Mouse (Mus musculus): Measurements from ENCODE around the gene Cd1d1. TPM values are rescaled to one million over a fixed set of nuclear protein-coding genes. Genes with fewer than 3 reads are reported as not detected.

The Cd1d1 gene
- polyA plus RNA-seq, 1 experiment = 7.8 TPM

- H3K27ac ChIP-seq (ENCODE audit: insufficient read depth, low read depth, low read length) = no peak overlapping the region
- no peak for TF ChIP-seq POLR2A (IDR thresholded peaks at IDR 0.05; ENCODE audit: borderline replicate concordance, low read depth, low read length)
- TF ChIP-seq CTCF (IDR thresholded peaks at IDR 0.05; ENCODE audit: low read depth, low read length) = no peak
Measured at GRCm38 (mm10) chr3:86962665-86963435, 36.4 kb downstream of the Cd1d1 start.

GRCm38 (mm10) chr3:86961395-86961669 is 37.9 kb downstream of the Cd1d1 start:
- H3K27ac ChIP-seq (ENCODE audit: insufficient read depth, low read depth, low read length) = no peak overlapping the region
- no peak for TF ChIP-seq POLR2A (IDR thresholded peaks at IDR 0.05; ENCODE audit: borderline replicate concordance, low read depth, low read length)
- TF ChIP-seq CTCF (IDR thresholded peaks at IDR 0.05; ENCODE audit: low read depth, low read length) = no peak
- no peak overlapping the region for H3K4me3 ChIP-seq (ENCODE audit: insufficient read depth, low read length)
- H3K4me1 ChIP-seq (ENCODE audit: control insufficient read depth, insufficient read depth, low read length) = no peaks in the 10 kb centered on the region

More at GRCm38 (mm10) chr3:86962665-86963435, 36.4 kb downstream of the Cd1d1 start:
- H3K4me3 ChIP-seq (ENCODE audit: insufficient read depth, low read length) = no peak overlapping the region
- no peaks in the 10 kb centered on the region for H3K4me1 ChIP-seq (ENCODE audit: control insufficient read depth, insufficient read depth, low read length)

GRCm38 (mm10) chr3:86960656-86961394 is 38.4 kb downstream of the Cd1d1 start:
- no peak for TF ChIP-seq POLR2A (IDR thresholded peaks at IDR 0.05; ENCODE audit: borderline replicate concordance, low read depth, low read length)
- Histone ChIP-seq H3K27ac (ENCODE audit: insufficient read depth, low read depth, low read length) (no peak overlapping the region), H3K4me3 (ENCODE audit: insufficient read depth, low read length) (no peak overlapping the region), H3K4me1 (ENCODE audit: control insufficient read depth, insufficient read depth, low read length) (no peaks in the 10 kb centered on the region)

- H3K27ac ChIP-seq (ENCODE audit: insufficient read depth, low read depth, low read length) = no peak overlapping the region
- TF ChIP-seq CTCF (IDR thresholded peaks at IDR 0.05; ENCODE audit: low read depth, low read length) = no peak
- no peak for TF ChIP-seq POLR2A (IDR thresholded peaks at IDR 0.05; ENCODE audit: borderline replicate concordance, low read depth, low read length)
- H3K4me3 ChIP-seq (ENCODE audit: insufficient read depth, low read length) = no peak overlapping the region
- H3K4me1 ChIP-seq (ENCODE audit: control insufficient read depth, insufficient read depth, low read length) = no peaks in the 10 kb centered on the region
Measured at GRCm38 (mm10) chr3:86959088-86959487, 40.2 kb downstream of the Cd1d1 start.

GRCm38 (mm10) chr3:86955376-86955775 is 43.9 kb downstream of the Cd1d1 start:
- Histone ChIP-seq H3K4me3 (ENCODE audit: insufficient read depth, low read length) (no peak overlapping the region), H3K27ac (ENCODE audit: insufficient read depth, low read depth, low read length) (no peak overlapping the region), H3K4me1 (ENCODE audit: control insufficient read depth, insufficient read depth, low read length) (no peaks in the 10 kb centered on the region)
- TF ChIP-seq CTCF (IDR thresholded peaks at IDR 0.05; ENCODE audit: low read depth, low read length) (no peak), POLR2A (IDR thresholded peaks at IDR 0.05; ENCODE audit: borderline replicate concordance, low read depth, low read length) (no peak)

GRCm38 (mm10) chr3:86954521-86954920 is 44.7 kb downstream of the Cd1d1 start:
- no peak for TF ChIP-seq POLR2A (IDR thresholded peaks at IDR 0.05; ENCODE audit: borderline replicate concordance, low read depth, low read length)
- no peak for TF ChIP-seq CTCF (IDR thresholded peaks at IDR 0.05; ENCODE audit: low read depth, low read length)
- H3K4me3 ChIP-seq (ENCODE audit: insufficient read depth, low read length) = no peak overlapping the region

GRCm38 (mm10) chr3:86953819-86954218 is 45.4 kb downstream of the Cd1d1 start:
- no peak overlapping the region for H3K4me3 ChIP-seq (ENCODE audit: insufficient read depth, low read length)
- H3K27ac ChIP-seq (ENCODE audit: insufficient read depth, low read depth, low read length) = no peak overlapping the region
- TF ChIP-seq POLR2A (IDR thresholded peaks at IDR 0.05; ENCODE audit: borderline replicate concordance, low read depth, low read length) = no peak
- TF ChIP-seq CTCF (IDR thresholded peaks at IDR 0.05; ENCODE audit: low read depth, low read length) = no peak
- H3K4me1 ChIP-seq (ENCODE audit: control insufficient read depth, insufficient read depth, low read length) = no peaks in the 10 kb centered on the region

More at GRCm38 (mm10) chr3:86954521-86954920, 44.7 kb downstream of the Cd1d1 start:
- H3K4me1 ChIP-seq (ENCODE audit: control insufficient read depth, insufficient read depth, low read length) = no peaks in the 10 kb centered on the region
- H3K27ac ChIP-seq (ENCODE audit: insufficient read depth, low read depth, low read length) = no peak overlapping the region

GRCm38 (mm10) chr3:86950652-86951051 is 48.6 kb downstream of the Cd1d1 start:
- no peak overlapping the region for H3K4me3 ChIP-seq (ENCODE audit: insufficient read depth, low read length)
- no peak overlapping the region for H3K27ac ChIP-seq (ENCODE audit: insufficient read depth, low read depth, low read length)

More at GRCm38 (mm10) chr3:86950652-86951051, 48.6 kb downstream of the Cd1d1 start:
- H3K4me1 ChIP-seq (ENCODE audit: control insufficient read depth, insufficient read depth, low read length) = peaks cover 9% of the 10 kb centered on the region
- TF ChIP-seq POLR2A (IDR thresholded peaks at IDR 0.05; ENCODE audit: borderline replicate concordance, low read depth, low read length) (no peak), CTCF (IDR thresholded peaks at IDR 0.05; ENCODE audit: low read depth, low read length) (no peak)

Other genes with a start within 250 kb of the Cd1d1 start
- gene Dclk2, start 78.6 kb downstream of the Cd1d1 start, polyA plus RNA-seq (2012; ENCODE audit: insufficient read depth, insufficient read length, missing spikeins) = 0.11 TPM in 1 of 2 replicates, not detected in the other
- 0.33 and 0.46 TPM in 2 replicates for gene Kirrel, start 175.3 kb upstream of the Cd1d1 start, polyA plus RNA-seq (2012; ENCODE audit: insufficient read depth, insufficient read length, missing spikeins)